Mouse (Mus musculus) stomach, embryonic 14.5 days (tissue): ENCODE measurements around the gene Pid1. TPM values are rescaled to one million over a fixed set of nuclear protein-coding genes. Genes with fewer than 3 reads are reported as not detected.

Source experiments
- ATAC-seq: fragments of 200-750 bp; cut with Nextera tagmentation; 2 replicates; pipeline ENCODE4 v1.8.0; 2017; ENCODE audit warnings: low read depth, moderate TSS enrichment; ENCODE audit not compliant: insufficient number of reproducible peaks, insufficient read depth, low FRiP score
- H3K27ac ChIP-seq: fragments of 300-500 bp; sonication (generic); 2 replicates; pipeline ENCODE4 v1.5.1; 2014; ENCODE audit warnings: mild to moderate bottlenecking, low read length, moderate library complexity, mixed read lengths
- H3K27me3 ChIP-seq: fragments of 300-500 bp; sonication (generic); 2 replicates; pipeline ENCODE4 v1.6.1; 2014; ENCODE audit warnings: low read length, control low read depth, mixed read lengths; ENCODE audit not compliant: control insufficient read depth, insufficient read depth
- H3K36me3 ChIP-seq: fragments of 300-500 bp; sonication (generic); 2 replicates; pipeline ENCODE4 v1.6.1; 2014; ENCODE audit warnings: mild to moderate bottlenecking, control low read depth, low read length, moderate library complexity, mixed read lengths; ENCODE audit not compliant: control insufficient read depth, insufficient read depth
- H3K4me1 ChIP-seq: fragments of 300-500 bp; sonication (generic); 2 replicates; pipeline ENCODE4 v1.6.1; 2014; ENCODE audit warnings: low read length, control low read depth, mixed read lengths; ENCODE audit not compliant: control insufficient read depth, insufficient read depth
- H3K4me2 ChIP-seq: fragments of 300-500 bp; sonication (generic); replicated peaks from 2 replicates; pipeline ENCODE4 v1.6.1; 2014; ENCODE audit warnings: low read depth, low read length, control low read depth
- H3K4me3 ChIP-seq: fragments of 300-500 bp; sonication (generic); 2 replicates; pipeline ENCODE4 v1.5.1; 2014; ENCODE audit warnings: low read depth, low read length, control low read depth
- H3K9ac ChIP-seq: fragments of 300-500 bp; sonication (generic); replicated peaks from 2 replicates; pipeline ENCODE4 v1.6.1; 2014; ENCODE audit warnings: low read depth, mild to moderate bottlenecking, control low read depth, low read length, moderate library complexity, mixed read lengths
- H3K9me3 ChIP-seq: fragments of 300-500 bp; sonication (generic); 2 replicates; pipeline ENCODE4 v1.6.1; 2016; ENCODE audit warnings: low read depth, low read length, control low read depth; ENCODE audit not compliant: control insufficient read depth
- WGBS: fragments of 180-500 bp; shearing (Covaris S2); extraction: QIAGEN DNeasy Blood & Tissue Kit; methylation state at CpG from one replicate; pipeline ENCODE4 v1.1.7; 2014; 5-methylcytosine and 5-hydroxymethylcytosine counted together
- polyA plus RNA-seq: library from polyadenylated mRNA; unstranded; fragments of >200 nt; fragmentation: Nextera tagmentation; extraction: Ambion mirVana; gene quantifications from 2 replicates; pipeline ENCODE4 v1.2.1, GENCODE M21; 2014

The Pid1 gene
- polyA plus RNA-seq, 1 experiment from 2014 or later, result 16.7 TPM

DNA sequence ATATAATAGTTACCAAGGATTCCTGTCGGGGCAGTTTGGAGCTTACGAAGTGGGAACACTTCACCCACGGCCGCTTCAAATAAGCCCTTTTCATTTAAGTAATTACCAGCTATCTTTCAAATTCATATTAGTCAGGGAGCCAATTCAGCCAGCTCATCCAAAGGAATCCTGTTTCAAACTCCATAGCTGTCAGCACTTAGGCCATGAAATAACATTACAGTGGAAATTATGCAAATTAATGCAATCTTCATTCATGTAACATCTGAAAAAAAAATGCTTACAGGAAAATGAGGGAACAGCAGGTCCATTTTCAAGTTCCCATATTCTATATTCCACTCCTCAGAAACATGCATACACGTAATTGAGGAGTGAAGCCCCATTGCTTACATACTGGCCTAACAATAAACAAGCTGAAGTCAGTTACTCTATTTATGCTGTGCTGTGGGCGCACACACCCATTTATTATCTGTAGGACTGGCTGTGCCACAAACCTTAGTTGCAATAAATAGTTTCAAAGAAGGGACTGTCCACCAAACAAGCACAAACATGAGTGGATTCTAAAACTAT, 114.1 kb downstream of the Pid1 start:
- no peak overlapping the region for H3K27ac ChIP-seq
- H3K9ac ChIP-seq, result no peak overlapping the region
- H3K27me3 ChIP-seq, result no peaks in the 10 kb centered on the region
- no peaks in the 10 kb centered on the region for H3K36me3 ChIP-seq
- no peak for ATAC-seq
- 74% methylated on average over 6 of the region's 6 CpGs for WGBS
- H3K4me2 ChIP-seq, result no peak overlapping the region
- H3K4me3 ChIP-seq, result no peak overlapping the region
- H3K9me3 ChIP-seq, result no peaks in the 10 kb centered on the region
- no peaks in the 10 kb centered on the region for H3K4me1 ChIP-seq

DNA sequence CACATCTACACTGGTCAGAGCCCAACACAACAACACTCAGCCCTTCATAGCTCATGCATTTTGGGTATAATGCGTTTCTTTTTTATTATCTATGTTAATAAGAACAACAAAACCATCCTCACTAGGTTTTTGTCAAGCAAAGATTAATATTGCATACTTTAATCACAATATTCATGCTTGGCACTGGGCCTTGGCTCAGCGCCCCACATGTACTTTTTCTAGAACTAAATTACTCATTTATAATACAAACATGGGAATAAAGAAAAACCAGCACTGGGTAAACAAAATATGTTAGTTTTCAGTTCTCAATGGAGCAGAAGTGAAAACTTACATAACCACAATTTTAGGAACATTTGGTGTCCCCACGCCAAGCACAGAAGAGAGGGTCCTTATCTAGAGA, 116.9 kb downstream of the Pid1 start:
- no peak overlapping the region for H3K9ac ChIP-seq
- 81% methylated on average over 3 of the region's 3 CpGs for WGBS

DNA sequence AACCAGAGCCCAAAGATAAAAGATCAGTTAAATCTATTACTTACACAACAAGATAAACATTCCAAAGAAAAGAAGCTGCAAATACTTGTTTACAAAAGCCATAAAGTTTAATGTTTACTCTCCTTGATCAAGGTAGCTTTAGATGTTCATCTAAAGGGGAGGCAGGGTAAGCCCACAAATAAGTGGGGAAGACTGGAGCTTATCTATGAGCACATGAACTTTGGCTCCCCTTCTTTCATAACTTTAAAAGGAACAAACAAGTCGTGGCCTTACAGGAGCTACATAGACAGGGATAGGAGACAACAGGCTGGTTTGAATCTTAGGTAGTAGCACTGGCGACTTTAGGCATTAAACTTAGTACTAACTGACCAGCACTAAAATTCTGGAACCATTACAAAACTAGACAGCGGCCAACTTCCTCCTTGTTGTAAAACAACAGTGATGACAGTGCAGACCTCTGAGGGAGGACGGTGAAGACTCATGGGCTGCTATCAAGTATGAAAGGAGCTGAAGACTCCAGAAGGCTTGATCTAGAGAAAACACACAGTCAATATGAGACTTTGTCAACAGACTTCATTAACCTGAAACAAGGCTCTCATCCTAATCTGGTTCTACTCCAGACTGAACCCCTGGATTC, 122.7 kb downstream of the Pid1 start:
- no peak overlapping the region for H3K27ac ChIP-seq
- H3K36me3 ChIP-seq, result no peaks in the 10 kb centered on the region
- no peaks in the 10 kb centered on the region for H3K9me3 ChIP-seq
- no peak overlapping the region for H3K9ac ChIP-seq
- H3K27me3 ChIP-seq, result no peaks in the 10 kb centered on the region
- H3K4me3 ChIP-seq, result no peak overlapping the region
- H3K4me1 ChIP-seq, result no peaks in the 10 kb centered on the region
- H3K4me2 ChIP-seq, result no peak overlapping the region
- WGBS, result 70% methylated on average over 4 of the region's 4 CpGs
- no peak for ATAC-seq

More for the DNA sequence above, 116.9 kb downstream of the Pid1 start:
- H3K27me3 ChIP-seq, result no peaks in the 10 kb centered on the region
- no peak overlapping the region for H3K4me2 ChIP-seq
- no peak for ATAC-seq
- no peaks in the 10 kb centered on the region for H3K4me1 ChIP-seq
- no peaks in the 10 kb centered on the region for H3K36me3 ChIP-seq
- H3K27ac ChIP-seq, result no peak overlapping the region
- H3K9me3 ChIP-seq, result no peaks in the 10 kb centered on the region
- H3K4me3 ChIP-seq, result no peak overlapping the region

DNA sequence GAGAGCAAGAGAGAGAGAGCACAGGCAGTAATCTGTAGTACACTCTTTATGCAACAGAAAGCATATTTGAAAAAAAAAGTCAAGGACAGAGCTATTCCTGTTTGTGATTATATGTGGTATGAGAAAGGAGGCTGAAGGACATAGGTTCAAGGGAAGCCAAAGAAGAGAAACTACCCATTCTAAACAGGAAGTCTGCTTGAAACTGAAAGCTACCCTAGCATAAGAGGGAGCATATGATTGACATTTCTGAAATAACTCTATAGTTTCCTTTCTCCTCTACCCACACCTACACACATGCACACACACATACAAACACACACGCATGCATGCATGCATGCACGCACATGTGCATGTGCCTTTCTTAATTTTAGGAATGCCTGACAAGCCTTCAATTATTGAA, 123.8 kb downstream of the Pid1 start:
- Histone ChIP-seq H3K9ac (no peak overlapping the region), H3K4me1 (no peaks in the 10 kb centered on the region), H3K9me3 (no peaks in the 10 kb centered on the region), H3K36me3 (no peaks in the 10 kb centered on the region), H3K27ac (no peak overlapping the region), H3K4me3 (no peak overlapping the region), H3K4me2 (no peak overlapping the region), H3K27me3 (no peaks in the 10 kb centered on the region)
- ATAC-seq, result no peak
- WGBS, result 94% methylated on average over 2 of the region's 2 CpGs

DNA sequence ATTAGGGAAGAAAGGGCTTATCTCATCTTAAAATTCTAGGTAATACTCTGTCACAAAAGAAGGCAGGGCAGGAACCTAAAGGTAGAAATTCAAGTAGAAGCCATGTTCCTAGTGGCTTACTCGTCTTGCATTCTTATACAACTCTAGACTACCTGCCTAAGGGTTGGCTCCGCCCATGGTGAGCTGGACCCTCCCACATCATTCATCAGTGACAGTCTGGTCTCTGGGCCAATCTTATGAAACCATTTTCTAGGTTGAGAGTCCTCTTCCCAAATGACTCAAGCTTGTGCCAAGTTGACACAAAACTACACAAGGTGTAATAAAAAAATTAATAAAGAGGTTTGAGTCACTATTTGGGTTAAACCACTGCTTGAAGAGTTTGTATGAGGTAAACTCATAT, 133.5 kb downstream of the Pid1 start:
- Histone ChIP-seq H3K4me1 (no peaks in the 10 kb centered on the region), H3K27ac (no peak overlapping the region), H3K4me3 (no peak overlapping the region), H3K9me3 (no peaks in the 10 kb centered on the region), H3K9ac (no peak overlapping the region), H3K4me2 (no peak overlapping the region), H3K36me3 (no peaks in the 10 kb centered on the region), H3K27me3 (no peaks in the 10 kb centered on the region)
- WGBS, result 80% methylated on average over 2 of the region's 2 CpGs
- ATAC-seq, result no peak

DNA sequence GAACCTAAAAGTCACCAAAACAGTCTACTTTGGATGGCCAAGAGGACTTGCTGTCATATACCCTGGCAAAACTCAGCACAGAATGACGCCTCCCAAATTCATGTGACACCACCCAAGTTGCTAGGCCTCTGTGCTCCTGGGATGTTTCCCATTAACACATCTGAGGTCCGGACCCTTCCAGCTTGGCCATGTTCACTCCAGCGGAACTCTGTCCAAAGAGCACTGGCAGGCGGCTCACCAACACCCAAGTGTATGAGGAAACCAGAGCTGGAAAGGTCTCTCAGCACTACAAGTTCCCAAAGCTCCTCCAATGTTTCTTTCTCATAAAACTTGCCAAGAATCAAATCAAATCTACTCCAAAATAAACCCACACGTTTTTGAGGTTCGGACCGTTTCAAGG, 138.4 kb downstream of the Pid1 start:
- H3K4me2 ChIP-seq, result no peak overlapping the region
- no peaks in the 10 kb centered on the region for H3K9me3 ChIP-seq
- no peak overlapping the region for H3K9ac ChIP-seq
- no peaks in the 10 kb centered on the region for H3K4me1 ChIP-seq
- H3K4me3 ChIP-seq, result no peak overlapping the region
- no peaks in the 10 kb centered on the region for H3K36me3 ChIP-seq
- no peak for ATAC-seq
- H3K27ac ChIP-seq, result no peak overlapping the region
- no peaks in the 10 kb centered on the region for H3K27me3 ChIP-seq
- WGBS, result 95% methylated on average over 7 of the region's 7 CpGs

DNA sequence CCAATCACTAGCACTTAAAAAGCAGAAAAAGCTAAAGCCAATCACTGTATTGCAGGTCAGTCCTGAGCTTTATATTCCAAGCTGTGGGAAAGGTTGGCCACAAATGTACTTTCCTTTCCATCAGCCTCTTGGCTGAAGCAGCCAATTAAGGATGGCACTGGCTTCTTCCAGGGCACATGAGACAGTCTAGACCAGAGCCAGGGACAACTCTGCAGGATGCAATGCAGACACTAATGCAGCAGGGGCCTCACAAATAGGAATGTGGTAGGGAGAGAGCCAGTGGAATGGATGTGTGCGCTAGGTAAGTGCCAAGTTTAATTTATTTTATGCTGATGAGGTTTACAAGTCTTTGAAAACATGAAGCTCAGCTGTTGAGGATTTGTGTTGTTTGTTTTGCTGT, 141.9 kb downstream of the Pid1 start:
- ATAC-seq, result no peak
- WGBS, result 82% methylated on average over 1 of the region's 1 CpGs
- Histone ChIP-seq H3K27ac (no peak overlapping the region), H3K9me3 (no peaks in the 10 kb centered on the region), H3K27me3 (no peaks in the 10 kb centered on the region), H3K4me3 (no peak overlapping the region), H3K36me3 (no peaks in the 10 kb centered on the region), H3K9ac (no peak overlapping the region), H3K4me1 (no peaks in the 10 kb centered on the region), H3K4me2 (no peak overlapping the region)

DNA sequence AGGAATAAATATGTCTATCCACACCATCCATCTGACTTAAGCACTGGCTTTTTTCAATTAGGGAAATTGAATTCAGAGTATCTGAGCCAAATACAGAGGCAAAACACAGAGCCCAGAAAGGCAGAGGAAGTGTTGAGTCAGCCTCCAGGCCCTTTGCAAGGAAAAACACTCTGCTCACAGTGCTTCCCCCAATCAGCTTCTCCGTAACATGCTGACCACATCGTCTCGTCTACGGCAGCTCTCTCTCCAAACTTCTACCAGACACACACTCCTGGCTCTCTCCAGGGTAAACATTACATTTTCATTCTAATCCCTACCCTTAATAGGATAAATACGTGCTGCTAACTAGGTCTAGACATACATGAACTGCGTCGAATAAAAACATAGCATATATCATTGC, 145.4 kb downstream of the Pid1 start:
- ATAC-seq, result no peak
- H3K36me3 ChIP-seq, result no peaks in the 10 kb centered on the region
- H3K4me1 ChIP-seq, result no peaks in the 10 kb centered on the region
- H3K9ac ChIP-seq, result no peak overlapping the region
- H3K9me3 ChIP-seq, result no peaks in the 10 kb centered on the region
- no peak overlapping the region for H3K4me3 ChIP-seq
- H3K4me2 ChIP-seq, result no peak overlapping the region
- no peak overlapping the region for H3K27ac ChIP-seq
- 35% methylated on average over 7 of the region's 7 CpGs for WGBS
- no peaks in the 10 kb centered on the region for H3K27me3 ChIP-seq

DNA sequence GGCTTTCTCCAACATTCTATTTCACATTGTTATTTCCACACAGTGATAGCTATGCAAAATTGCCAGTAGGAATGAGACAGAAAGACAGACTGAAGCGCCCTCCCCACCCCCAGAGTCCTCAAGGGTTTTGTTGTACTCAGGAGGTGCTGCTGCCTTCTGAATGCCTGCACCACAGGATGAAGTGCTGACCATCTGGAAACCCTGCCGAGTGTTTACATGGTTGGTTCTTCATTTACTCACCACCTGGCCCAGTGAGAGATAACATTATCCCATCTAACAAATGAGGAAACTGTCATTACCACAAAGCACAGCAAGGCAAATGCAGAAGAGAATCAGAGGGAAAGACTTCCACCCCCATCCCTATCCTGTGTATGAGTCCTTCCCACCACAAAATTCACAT, 146.2 kb downstream of the Pid1 start:
- no peaks in the 10 kb centered on the region for H3K4me1 ChIP-seq
- no peaks in the 10 kb centered on the region for H3K36me3 ChIP-seq
- ATAC-seq, result no peak
- no peak overlapping the region for H3K4me2 ChIP-seq
- H3K9ac ChIP-seq, result no peak overlapping the region
- WGBS, result 23% methylated on average over 2 of the region's 2 CpGs
- no peak overlapping the region for H3K27ac ChIP-seq
- H3K27me3 ChIP-seq, result no peaks in the 10 kb centered on the region
- no peaks in the 10 kb centered on the region for H3K9me3 ChIP-seq
- no peak overlapping the region for H3K4me3 ChIP-seq
